Mouse (Mus musculus) heart, postnatal 0 days (tissue): ENCODE measurements around the gene Foxred2. TPM values are rescaled to one million over a fixed set of nuclear protein-coding genes. Genes with fewer than 3 reads are reported as not detected.

ENCODE experiments used
- ATAC-seq: fragments of 200-750 bp; cut with Nextera tagmentation; 2 replicates; pipeline ENCODE4 v1.8.0; 2017; ENCODE audit warnings: low read depth, moderate number of reproducible peaks, moderate library complexity; ENCODE audit not compliant: insufficient read depth
- DNase-seq: peaks from one replicate; pipeline ENCODE4 v3.0.0-alpha.2; 2016; ENCODE audit warnings: low spot score
- H3K27ac ChIP-seq: fragments of 300-500 bp; sonication (generic); 2 replicates; pipeline ENCODE4 v1.5.1; 2014; ENCODE audit warnings: low read depth, mild to moderate bottlenecking
- H3K27me3 ChIP-seq: fragments of 300-500 bp; sonication (generic); 2 replicates; pipeline ENCODE4 v1.6.1; 2014; ENCODE audit warnings: low read length, mixed read lengths; ENCODE audit not compliant: control insufficient read depth, insufficient read depth
- H3K36me3 ChIP-seq: fragments of 300-500 bp; sonication (generic); replicated peaks from 2 replicates; pipeline ENCODE4 v1.6.1; 2014; ENCODE audit warnings: low read length, mixed read lengths; ENCODE audit not compliant: control insufficient read depth, insufficient read depth
- H3K4me1 ChIP-seq: fragments of 300-500 bp; sonication (generic); 2 replicates; pipeline ENCODE4 v1.6.1; 2014; ENCODE audit warnings: antibody characterized with exemption; ENCODE audit not compliant: control insufficient read depth, insufficient read depth
- H3K4me2 ChIP-seq: fragments of 300-500 bp; sonication (generic); 2 replicates; pipeline ENCODE4 v1.6.1; 2014; ENCODE audit warnings: low read depth, mild to moderate bottlenecking, low read length, moderate library complexity
- H3K4me3 ChIP-seq: fragments of 300-500 bp; sonication (generic); 2 replicates; pipeline ENCODE4 v1.5.1; 2014; ENCODE audit warnings: low read depth, low read length
- H3K9ac ChIP-seq: fragments of 300-500 bp; sonication (generic); replicated peaks from 2 replicates; pipeline ENCODE4 v1.6.1; 2014; ENCODE audit warnings: low read depth, low read length, mixed read lengths
- H3K9me3 ChIP-seq: fragments of 300-500 bp; sonication (generic); replicated peaks from 2 replicates; pipeline ENCODE4 v1.6.1; 2016; ENCODE audit warnings: low read length; ENCODE audit not compliant: control insufficient read depth
- CTCF ChIP-seq: IDR thresholded peaks from 2 replicates; pipeline ENCODE4 v1.5.1; 2016; ENCODE audit warnings: antibody characterized with exemption, control low read depth, low read depth
- EP300 ChIP-seq: IDR thresholded peaks from 2 replicates; pipeline ENCODE4 v1.6.1; 2016; ENCODE audit warnings: antibody characterized with exemption, low read depth
- WGBS: fragments of 180-500 bp; shearing (Covaris S2); extraction: QIAGEN DNeasy Blood & Tissue Kit; methylation state at CpG from one replicate; pipeline ENCODE4 v1.1.7; 2014; 5-methylcytosine and 5-hydroxymethylcytosine counted together
- polyA plus RNA-seq: library from polyadenylated mRNA; unstranded; fragments of >200 nt; fragmentation: Nextera tagmentation; extraction: Ambion mirVana; gene quantifications from 2 replicates; pipeline ENCODE4 v1.2.1, GENCODE M21; 2015
- total RNA-seq: library from RNA; depleted of rRNA; stranded (reverse); fragments of >200 nt; gene quantifications from 2 replicates; pipeline ENCODE4 v1.2.3, GENCODE M21; 2014; ENCODE audit warnings: low replicate concordance

Gene Foxred2
- total and polyA plus RNA-seq, 2 experiments from 2014 or later = 0.16 to 1.0 TPM

DNA sequence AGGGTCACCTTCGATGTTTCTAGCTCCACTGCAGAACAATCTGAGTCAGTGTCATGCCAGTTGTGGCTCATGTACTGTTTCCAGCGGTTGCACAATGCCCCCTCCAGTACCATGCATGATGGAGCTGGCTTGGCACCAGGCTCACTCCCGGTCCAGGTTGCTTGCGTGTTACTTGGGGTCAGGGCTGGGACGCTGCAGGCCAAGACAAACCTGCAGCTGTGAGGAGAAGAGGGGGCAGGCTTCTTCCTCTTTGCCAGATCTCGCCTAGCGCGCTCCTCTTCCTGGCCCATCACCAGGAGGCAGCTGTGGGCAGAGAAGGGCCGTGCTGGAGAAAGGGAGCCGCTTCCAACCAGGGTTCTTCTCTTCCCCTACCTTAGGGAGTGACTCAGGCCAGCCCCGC lies 22.2 kb downstream of the Foxred2 start:
- Histone ChIP-seq H3K27ac (no peak overlapping the region), H3K9me3 (no peaks in the 10 kb centered on the region), H3K4me2 (no peak overlapping the region), H3K9ac (no peak overlapping the region), H3K4me3 (no peak overlapping the region), H3K36me3 (no peaks in the 10 kb centered on the region), H3K4me1 (peaks cover 14% of the 10 kb centered on the region), H3K27me3 (peaks cover 5% of the 10 kb centered on the region; the same call in 1 of the 2 replicates)
- no peak for TF ChIP-seq EP300
- DNase-seq (no peak), ATAC-seq (no peak)
- 66% methylated on average over 11 of the region's 11 CpGs for WGBS

DNA sequence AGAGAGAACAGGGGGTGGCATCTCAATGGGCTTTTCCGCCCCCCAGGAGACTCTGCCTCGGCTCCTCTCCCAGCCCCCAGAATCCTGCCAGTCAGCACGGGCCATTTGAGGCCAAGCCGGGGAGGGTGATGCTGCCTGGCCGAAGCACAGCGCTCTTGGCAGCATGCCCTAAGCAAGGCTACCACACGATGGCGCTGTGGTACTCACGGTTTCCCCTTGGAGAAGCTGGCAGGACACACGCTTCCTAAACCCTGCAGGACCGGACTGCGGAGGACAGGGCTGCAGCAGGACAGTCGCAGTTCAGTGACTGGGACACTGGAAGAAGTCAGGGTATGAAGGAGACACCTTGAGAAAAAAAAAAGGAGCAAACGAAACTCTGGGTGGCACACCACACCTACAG lies 22.8 kb downstream of the Foxred2 start:
- H3K9ac ChIP-seq = no peak overlapping the region
- H3K4me1 ChIP-seq = peaks cover 14% of the 10 kb centered on the region
- H3K9me3 ChIP-seq = no peaks in the 10 kb centered on the region
- ATAC-seq (peak; percentile 48), DNase-seq (peak; percentile 89)
- peak; percentile 98 for TF ChIP-seq CTCF
- no peak for TF ChIP-seq EP300
- peak overlapping the region; percentile 35; the same call in 1 of the 2 replicates for H3K4me2 ChIP-seq
- H3K27me3 ChIP-seq = peaks cover 5% of the 10 kb centered on the region; the same call in 1 of the 2 replicates
- no peaks in the 10 kb centered on the region for H3K36me3 ChIP-seq
- H3K27ac ChIP-seq = no peak overlapping the region
- WGBS = 0% methylated on average over 14 of the region's 14 CpGs
- no peak overlapping the region for H3K4me3 ChIP-seq

DNA sequence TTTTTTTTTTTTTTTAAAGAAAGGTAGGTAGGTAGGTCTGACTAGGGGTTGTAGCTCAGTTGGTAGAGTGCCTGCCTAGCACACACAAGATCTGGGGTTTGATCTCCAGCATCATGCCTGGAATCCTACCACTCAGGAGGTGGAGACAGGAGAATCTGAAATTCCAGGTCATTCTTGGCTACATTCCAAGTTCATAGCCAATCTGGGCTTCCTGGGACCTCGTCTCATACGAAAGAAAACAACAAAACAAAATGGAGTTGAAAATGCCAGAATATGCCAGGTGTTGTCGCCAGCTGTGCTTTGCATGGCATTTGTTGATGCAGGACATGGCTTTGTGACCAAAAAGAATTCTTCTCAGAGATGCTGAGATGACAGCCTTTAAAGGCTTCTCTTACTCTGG lies 23.3 kb downstream of the Foxred2 start:
- Histone ChIP-seq H3K9ac (no peak overlapping the region), H3K36me3 (no peaks in the 10 kb centered on the region), H3K4me2 (no peak overlapping the region), H3K27me3 (peaks cover 5% of the 10 kb centered on the region; the same call in 1 of the 2 replicates), H3K9me3 (no peaks in the 10 kb centered on the region), H3K4me1 (peaks cover 15% of the 10 kb centered on the region), H3K27ac (no peak overlapping the region), H3K4me3 (no peak overlapping the region)
- WGBS = 47% methylated on average over 3 of the region's 3 CpGs
- TF ChIP-seq EP300 (no peak), CTCF (no peak)
- no peak for ATAC-seq
- no peak for DNase-seq

DNA sequence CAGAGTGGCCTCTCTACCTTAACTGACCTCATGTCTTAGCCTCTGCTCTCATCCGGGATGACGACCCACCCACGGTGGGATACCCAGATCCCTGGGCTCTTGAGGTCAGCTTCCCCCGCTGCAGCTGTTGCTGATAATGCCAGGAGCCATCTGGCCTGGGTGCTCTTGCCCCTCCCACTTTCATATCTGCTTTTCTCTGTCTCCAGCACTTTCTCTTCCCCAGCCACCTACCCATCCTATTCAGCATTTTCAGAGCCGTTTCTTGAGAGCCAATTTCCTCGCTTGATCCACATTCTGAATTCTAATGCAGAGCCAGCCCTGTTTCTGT lies 24.9 kb downstream of the Foxred2 start:
- Histone ChIP-seq H3K27ac (no peak overlapping the region), H3K4me2 (no peak overlapping the region), H3K4me3 (no peak overlapping the region), H3K9ac (no peak overlapping the region), H3K9me3 (no peaks in the 10 kb centered on the region), H3K4me1 (peaks cover 23% of the 10 kb centered on the region), H3K27me3 (peaks cover 5% of the 10 kb centered on the region; the same call in 1 of the 2 replicates), H3K36me3 (peaks cover 10% of the 10 kb centered on the region)
- no peak for TF ChIP-seq EP300
- TF ChIP-seq CTCF = no peak
- WGBS = 40% methylated on average over 6 of the region's 6 CpGs
- no peak for ATAC-seq
- no peak for DNase-seq

DNA sequence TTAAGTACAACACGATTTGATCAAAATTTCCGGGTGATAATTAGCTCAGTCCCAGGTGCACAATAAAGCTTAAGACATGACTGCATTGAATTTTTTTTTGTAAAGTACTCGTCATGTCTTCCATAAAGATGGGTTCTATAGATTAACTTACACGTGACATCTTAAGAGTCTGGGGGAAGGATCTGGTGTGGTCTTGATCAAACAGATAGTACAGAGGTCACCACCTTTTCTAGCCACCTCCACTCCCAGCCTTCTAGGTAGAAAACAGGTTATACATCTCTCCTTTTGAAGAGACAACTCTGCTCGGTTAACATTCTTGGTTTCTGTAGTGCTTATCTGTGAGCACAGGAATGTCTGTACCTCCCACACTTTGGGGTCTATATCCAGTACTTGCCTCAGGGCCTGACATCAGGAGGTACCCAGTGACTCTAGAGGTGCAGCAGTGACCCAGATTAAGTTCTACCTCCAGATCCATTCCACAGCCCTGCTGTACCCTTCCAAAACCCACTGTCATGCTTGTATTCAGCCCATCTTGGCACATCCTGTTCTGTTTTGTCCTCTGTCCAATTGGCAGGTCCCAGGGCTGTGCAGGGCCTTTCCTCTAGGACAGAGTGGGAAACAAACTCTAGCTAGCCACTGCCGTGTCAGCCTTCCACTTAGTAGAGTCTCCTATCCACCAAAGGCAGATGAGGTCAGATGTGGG lies 25.4 kb downstream of the Foxred2 start:
- Histone ChIP-seq H3K27ac (no peak overlapping the region), H3K4me3 (no peak overlapping the region), H3K36me3 (peaks cover 12% of the 10 kb centered on the region), H3K27me3 (peaks cover 5% of the 10 kb centered on the region; the same call in 1 of the 2 replicates), H3K9me3 (no peaks in the 10 kb centered on the region), H3K9ac (no peak overlapping the region), H3K4me2 (no peak overlapping the region), H3K4me1 (peaks cover 23% of the 10 kb centered on the region)
- WGBS = 54% methylated on average over 6 of the region's 6 CpGs
- no peak for TF ChIP-seq EP300
- DNase-seq (no peak), ATAC-seq (no peak)

DNA sequence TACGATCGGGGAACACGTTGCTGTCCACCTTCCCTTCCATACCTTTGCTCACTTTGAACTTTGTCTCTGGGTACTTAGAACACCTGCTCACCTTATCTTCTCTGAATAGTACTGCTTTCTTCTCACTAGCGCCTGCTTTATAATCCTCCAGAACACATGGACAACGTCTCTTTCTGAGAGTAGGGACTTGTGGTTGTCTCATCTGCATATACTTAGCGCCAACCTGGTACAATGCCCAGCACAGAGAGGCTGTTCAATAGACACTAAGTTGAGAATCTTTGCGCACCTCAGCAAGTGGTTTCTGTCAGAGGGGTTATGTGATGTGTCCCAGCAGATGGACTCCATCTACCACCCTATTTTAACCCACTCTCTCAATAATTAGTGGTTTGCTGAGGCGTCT lies 26.7 kb downstream of the Foxred2 start:
- Histone ChIP-seq H3K27ac (no peak overlapping the region), H3K27me3 (no peaks in the 10 kb centered on the region), H3K36me3 (peaks cover 19% of the 10 kb centered on the region), H3K4me1 (peaks cover 23% of the 10 kb centered on the region), H3K9ac (no peak overlapping the region; the same call in 1 of the 2 replicates), H3K4me2 (peak overlapping the region; percentile 62), H3K4me3 (peak overlapping the region; percentile 74), H3K9me3 (no peaks in the 10 kb centered on the region)
- no peak for ATAC-seq
- 47% methylated on average over 8 of the region's 8 CpGs for whole genome bisulfite sequencing
- DNase-seq = no peak
- TF ChIP-seq EP300 = no peak
- TF ChIP-seq CTCF = no peak
